Mouse (Mus musculus) adrenal gland, postnatal 25 days (tissue): ENCODE results near the gene Ttc9c. TPM values are rescaled to one million over a fixed set of nuclear protein-coding genes. Genes with fewer than 3 reads are reported as not detected.
A peak's percentile ranks its signal among the peaks of the same experiment; 100 is the strongest.

Experiments used
- DNase-seq: peaks from one replicate; pipeline ENCODE4 v3.0.0; 2021; ENCODE audit warnings: mixed read lengths
- total RNA-seq: library from RNA; stranded (reverse); gene quantifications from 2 replicates; pipeline ENCODE4 v1.2.3, GENCODE M21; 2021

The Ttc9c gene
- total RNA-seq, 1 experiment from 2014 or later: 32.7 TPM

DNA sequence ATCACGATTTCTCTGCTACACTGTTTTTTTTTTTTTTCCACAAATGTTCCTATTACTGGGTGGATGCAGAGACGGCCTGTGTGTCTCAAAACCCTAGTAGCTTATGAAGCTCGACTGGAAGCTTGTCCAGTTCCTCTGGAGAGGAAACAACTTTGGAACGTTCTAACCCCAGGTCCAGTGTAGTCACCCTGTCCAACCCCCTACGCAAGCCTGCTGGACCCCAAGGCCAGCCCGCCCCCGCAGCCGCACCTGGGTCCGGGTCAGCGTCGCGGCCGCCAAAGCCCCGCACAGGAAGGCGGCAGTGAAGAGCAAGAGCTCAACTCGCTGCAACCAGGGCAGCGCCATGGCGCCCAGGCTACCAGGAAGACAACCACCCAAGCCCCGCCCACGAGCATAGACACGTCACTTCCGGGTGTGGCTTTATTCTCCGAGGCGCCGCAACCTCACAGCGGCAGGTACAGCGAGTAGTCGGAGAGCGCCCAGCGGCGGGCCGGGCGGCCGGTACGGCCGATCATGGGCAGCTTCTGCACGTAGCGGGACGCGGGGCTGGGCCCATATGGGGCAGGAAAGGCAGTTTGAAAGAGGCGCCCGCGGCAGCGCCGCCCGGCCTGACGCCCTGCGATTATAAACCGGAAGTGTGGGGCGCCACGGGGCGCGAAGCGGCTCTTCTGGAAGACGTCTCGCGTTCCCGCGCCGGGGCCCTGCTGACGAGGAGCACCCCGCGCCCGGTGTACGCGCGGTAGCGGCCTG, 44.9 kb downstream of the Ttc9c start, which contains the start of gene Tmem179b:
TSS of gene Tmem179b (minus strand) at position 382 of the 750 bp plus-strand sequence.
- peak; percentile 95 for DNase-seq

GRCm38 (mm10) chr19:8773409-8773808, 45.7 kb downstream of the Ttc9c start:
- no peak for DNase-seq

DNA sequence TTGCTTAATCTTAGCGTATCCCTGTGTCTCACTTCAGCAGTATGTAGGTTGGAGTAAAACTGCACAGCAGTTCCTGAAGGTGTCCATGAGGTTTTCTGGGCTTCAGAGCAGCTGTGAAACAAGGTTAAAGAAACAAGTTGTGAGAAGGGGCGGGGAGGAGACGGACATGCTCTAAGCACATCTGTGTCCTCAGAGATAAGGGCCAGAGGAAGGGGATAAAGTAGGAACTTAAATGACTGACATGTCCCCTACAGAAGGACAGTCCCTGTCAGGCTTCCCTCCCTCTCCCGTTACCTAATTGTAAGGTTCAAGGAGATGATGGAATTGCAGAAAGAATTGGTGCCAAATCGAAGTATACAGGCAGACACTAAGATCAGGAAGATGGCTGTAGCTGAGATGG, 46.1 kb downstream of the Ttc9c start:
- no peak for DNase-seq

GRCm38 (mm10) chr19:8770567-8771270, 48.4 kb downstream of the Ttc9c start, which contains the start of gene Tmem223:
Gene Tmem223 (plus strand): TSS chr19:8770996.
- peak; percentile 82 for DNase-seq

- DNase-seq: no peak
Measured at GRCm38 (mm10) chr19:8765562-8765961, 53.6 kb downstream of the Ttc9c start.

DNA sequence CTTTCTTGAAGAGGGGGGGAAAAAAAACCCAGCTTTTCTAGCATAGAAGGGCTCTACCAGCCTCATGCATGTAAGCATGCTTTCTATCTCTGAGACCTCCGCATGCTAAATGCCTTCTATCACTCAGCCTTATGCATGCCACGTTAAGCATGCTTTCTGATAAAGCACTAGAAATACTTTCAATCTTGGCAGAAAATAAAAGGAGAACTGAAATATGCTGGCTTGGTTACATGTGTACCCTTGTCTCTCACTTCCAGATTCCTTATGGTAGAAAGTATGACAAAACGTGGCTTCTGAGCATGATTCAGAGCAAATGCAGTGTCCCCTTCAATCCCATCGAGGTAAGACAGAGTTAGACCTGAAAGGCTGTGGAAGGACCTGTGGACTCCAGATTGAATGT, 55.9 kb downstream of the Ttc9c start:
- no peak for DNase-seq

GRCm38 (mm10) chr19:8760757-8761156, 58.4 kb downstream of the Ttc9c start:
- DNase-seq: no peak

Other genes starting within 250 kb of the Ttc9c start
- gene Slc22a8, start 228.1 kb downstream of the Ttc9c start, total RNA-seq: 0.24 TPM in 1 of 2 replicates, not detected in the other
- not detected in 2 replicates for gene Slc22a6, start 201.3 kb downstream of the Ttc9c start, total RNA-seq
- gene Chrm1, start 155.5 kb downstream of the Ttc9c start, total RNA-seq: 1.6 and 2.4 TPM in 2 replicates
- gene Slc3a2, start 96.0 kb downstream of the Ttc9c start, total RNA-seq: 269 and 403 TPM in 2 replicates
- gene Wdr74, start 83.5 kb downstream of the Ttc9c start, total RNA-seq: 52.0 and 57.7 TPM in 2 replicates
- 2.6 and 2.8 TPM in 2 replicates for gene 1700092M07Rik, start 78.6 kb downstream of the Ttc9c start, total RNA-seq
- gene Stx5a, start 77.9 kb downstream of the Ttc9c start, total RNA-seq: 92.3 and 106 TPM in 2 replicates
- gene Nxf1, start 62.3 kb downstream of the Ttc9c start, total RNA-seq: 128 and 179 TPM in 2 replicates
- 122 and 123 TPM in 2 replicates for gene Tmem223, start 48.3 kb downstream of the Ttc9c start, total RNA-seq
- 56.4 and 75.9 TPM in 2 replicates for gene Tmem179b, start 44.9 kb downstream of the Ttc9c start, total RNA-seq
- gene Taf6l, start 32.9 kb downstream of the Ttc9c start, total RNA-seq: 15.1 and 23.1 TPM in 2 replicates
- gene Polr2g, start 20.8 kb downstream of the Ttc9c start, total RNA-seq: 96.3 and 103 TPM in 2 replicates
- 2.4 and 3.9 TPM in 2 replicates for gene Zbtb3, start 16.8 kb downstream of the Ttc9c start, total RNA-seq
- gene Hnrnpul2, start 677 bp upstream of the Ttc9c start, total RNA-seq: 72.0 and 83.0 TPM in 2 replicates
- 23.5 TPM in 1 of 2 replicates, not detected in the other for gene AC129217.1, start 10.4 kb upstream of the Ttc9c start, total RNA-seq
- gene Bscl2, start 18.1 kb upstream of the Ttc9c start, total RNA-seq: 139 and 169 TPM in 2 replicates
- gene Gng3, start 19.9 kb upstream of the Ttc9c start, total RNA-seq: 5.3 and 6.1 TPM in 2 replicates
- gene Lrrn4cl, start 31.4 kb upstream of the Ttc9c start, total RNA-seq: 1.4 and 1.8 TPM in 2 replicates
- 206 and 217 TPM in 2 replicates for gene Ubxn1, start 52.2 kb upstream of the Ttc9c start, total RNA-seq
- 70.0 and 72.2 TPM in 2 replicates for gene Uqcc3, start 61.6 kb upstream of the Ttc9c start, total RNA-seq
- gene Lbhd1, start 64.4 kb upstream of the Ttc9c start, total RNA-seq: 5.9 and 23.7 TPM in 2 replicates
- gene Gm49403, start 64.6 kb upstream of the Ttc9c start, total RNA-seq: not detected in 2 replicates
- gene 1810009A15Rik, start 69.5 kb upstream of the Ttc9c start, total RNA-seq: 48.8 and 57.4 TPM in 2 replicates
- not detected in 2 replicates for gene Gm49416, start 69.6 kb upstream of the Ttc9c start, total RNA-seq
- gene Ints5, start 73.7 kb upstream of the Ttc9c start, total RNA-seq: 23.5 and 26.7 TPM in 2 replicates
- 196 and 200 TPM in 2 replicates for gene Ganab, start 78.7 kb upstream of the Ttc9c start, total RNA-seq
- gene B3gat3, start 101.0 kb upstream of the Ttc9c start, total RNA-seq: 58.5 and 60.9 TPM in 2 replicates
- 33.4 and 33.8 TPM in 2 replicates for gene Rom1, start 110.0 kb upstream of the Ttc9c start, total RNA-seq
- 57.2 and 67.5 TPM in 2 replicates for gene Eml3, start 110.2 kb upstream of the Ttc9c start, total RNA-seq
- gene Mta2, start 122.5 kb upstream of the Ttc9c start, total RNA-seq: 98.6 and 104 TPM in 2 replicates
- gene Tut1, start 134.5 kb upstream of the Ttc9c start, total RNA-seq: 23.1 and 23.6 TPM in 2 replicates
- gene Eef1g, start 147.7 kb upstream of the Ttc9c start, total RNA-seq: 327 and 416 TPM in 2 replicates
- 93.0 and 106 TPM in 2 replicates for gene Ahnak, start 170.0 kb upstream of the Ttc9c start, total RNA-seq